Mouse (Mus musculus) E14TG2a.4 (cell line): Measurements from ENCODE around the gene Clic4.

Source experiments
- H3K27me3 ChIP-seq: 2 replicates; pipeline ENCODE4 v1.6.1; 2014; ENCODE audit warnings: low read length, control low read depth; ENCODE audit not compliant: insufficient read depth
- H3K36me3 ChIP-seq: 2 replicates; pipeline ENCODE4 v1.6.1; 2014; ENCODE audit warnings: low read length, control low read depth; ENCODE audit not compliant: insufficient read depth
- H3K4me1 ChIP-seq: replicated peaks from 2 replicates; pipeline ENCODE4 v1.6.1; 2014; ENCODE audit warnings: low read depth, low read length, control low read depth
- H3K4me3 ChIP-seq: replicated peaks from 2 replicates; pipeline ENCODE4 v1.5.1; 2014; ENCODE audit warnings: mild to moderate bottlenecking, low read length
- H3K9me3 ChIP-seq: 2 replicates; pipeline ENCODE4 v1.6.1; 2014; ENCODE audit warnings: low read length, control low read depth
- CTCF ChIP-seq: conservative IDR thresholded peaks from 2 replicates; pipeline ENCODE4 v1.5.1; 2014; ENCODE audit warnings: low read length
- NANOG ChIP-seq: IDR thresholded peaks from 2 replicates; pipeline ENCODE4 v1.6.1; 2014; ENCODE audit warnings: borderline replicate concordance, low read length, mixed read lengths
- POU5F1 ChIP-seq: IDR thresholded peaks from 2 replicates; pipeline ENCODE4 v1.6.1; 2014; ENCODE audit warnings: low read length, borderline replicate concordance

The Clic4 gene

DNA sequence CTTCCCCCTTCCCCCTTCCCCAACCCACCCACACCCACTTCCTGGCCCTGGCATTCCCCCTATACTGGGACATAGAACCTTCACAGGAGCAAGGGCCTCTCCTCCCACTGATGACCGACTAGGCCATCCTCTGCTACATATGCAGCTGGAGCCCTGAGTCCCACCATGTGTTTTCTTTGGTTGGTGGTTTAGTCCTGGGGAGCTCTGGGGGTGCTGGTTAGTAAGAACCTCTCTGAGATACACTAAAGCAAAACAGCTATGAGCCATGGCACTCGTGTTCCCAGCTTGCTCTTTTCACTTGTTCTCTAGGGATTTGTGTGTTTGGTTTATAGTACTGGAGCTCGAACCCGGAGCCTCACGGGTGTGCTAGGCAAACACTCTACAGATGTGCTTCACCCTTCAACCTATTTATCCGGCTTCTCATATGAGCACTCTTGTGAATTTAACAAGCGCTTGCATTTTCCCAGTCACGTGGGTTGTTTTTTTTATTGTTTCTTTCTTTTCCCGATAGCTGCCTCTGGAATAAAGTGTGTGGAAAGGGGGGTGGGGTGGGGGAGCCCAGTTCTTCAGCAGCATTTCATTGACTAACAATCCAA, 14.6 kb downstream of the Clic4 start:
- no peak for TF ChIP-seq CTCF
- no peak for TF ChIP-seq POU5F1
- no peak for TF ChIP-seq NANOG
- no peaks in the 10 kb centered on the region for H3K9me3 ChIP-seq

DNA sequence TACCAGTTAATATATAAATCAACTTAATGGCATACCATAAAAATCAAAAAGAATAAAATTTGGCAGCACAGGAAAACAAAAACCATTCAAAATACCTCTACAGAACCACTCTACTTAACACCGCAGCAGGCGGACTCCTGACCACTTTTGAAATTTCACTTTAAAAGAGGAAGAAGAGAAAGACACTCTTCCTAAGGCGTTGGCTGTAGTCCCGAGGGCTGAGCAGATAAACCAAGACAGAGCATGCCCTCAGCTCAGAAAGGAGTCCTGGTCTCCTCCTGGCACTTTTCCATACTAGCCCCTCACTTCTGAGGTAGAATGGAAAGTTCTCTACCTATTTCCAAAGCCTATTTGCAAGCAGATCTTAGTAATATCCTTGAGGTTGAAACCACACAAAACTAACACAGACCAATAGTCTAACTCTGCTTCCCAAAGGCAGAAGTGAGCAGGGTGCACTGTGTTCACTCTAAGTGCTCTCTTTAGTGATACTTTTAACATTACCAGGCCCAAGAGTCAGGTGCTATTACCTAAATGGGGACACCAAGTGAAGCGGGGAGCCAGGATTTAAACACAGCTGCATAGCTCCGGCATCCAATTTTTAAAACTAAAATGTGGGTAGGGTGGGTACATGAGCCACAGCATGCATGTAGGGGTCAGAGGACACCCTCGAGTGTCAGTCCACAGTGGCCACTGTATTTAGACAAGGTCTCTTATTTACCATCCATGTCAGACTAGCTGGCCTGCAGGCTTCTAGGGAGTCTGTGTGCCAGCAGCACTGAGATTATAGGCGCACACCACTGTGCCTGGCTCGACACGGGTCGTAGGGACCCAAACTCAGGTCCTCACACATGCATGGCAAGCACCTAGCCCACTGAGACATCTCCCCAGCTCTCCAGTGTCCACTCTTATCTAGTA, 15.8 kb downstream of the Clic4 start:
- no peaks in the 10 kb centered on the region for H3K9me3 ChIP-seq
- H3K4me3 ChIP-seq, result no peak overlapping the region
- no peaks in the 10 kb centered on the region for H3K27me3 ChIP-seq
- peaks cover 88% of the 10 kb centered on the region for H3K4me1 ChIP-seq
- no peak for TF ChIP-seq NANOG
- no peak for TF ChIP-seq CTCF
- TF ChIP-seq POU5F1, result no peak
- peaks cover 51% of the 10 kb centered on the region for H3K36me3 ChIP-seq

More for the DNA sequence above, 14.6 kb downstream of the Clic4 start:
- Histone ChIP-seq H3K27me3 (no peaks in the 10 kb centered on the region), H3K4me3 (no peak overlapping the region), H3K4me1 (peaks cover 84% of the 10 kb centered on the region), H3K36me3 (peaks cover 63% of the 10 kb centered on the region)

GRCm38 (mm10) chr4:135254770-135255169, 17.8 kb downstream of the Clic4 start:
- no peak for TF ChIP-seq POU5F1
- no peak for TF ChIP-seq CTCF
- TF ChIP-seq NANOG, result no peak
- peaks cover 91% of the 10 kb centered on the region for H3K4me1 ChIP-seq
- no peak overlapping the region for H3K4me3 ChIP-seq
- H3K9me3 ChIP-seq, result no peaks in the 10 kb centered on the region
- no peaks in the 10 kb centered on the region for H3K27me3 ChIP-seq
- peaks cover 40% of the 10 kb centered on the region for H3K36me3 ChIP-seq

DNA sequence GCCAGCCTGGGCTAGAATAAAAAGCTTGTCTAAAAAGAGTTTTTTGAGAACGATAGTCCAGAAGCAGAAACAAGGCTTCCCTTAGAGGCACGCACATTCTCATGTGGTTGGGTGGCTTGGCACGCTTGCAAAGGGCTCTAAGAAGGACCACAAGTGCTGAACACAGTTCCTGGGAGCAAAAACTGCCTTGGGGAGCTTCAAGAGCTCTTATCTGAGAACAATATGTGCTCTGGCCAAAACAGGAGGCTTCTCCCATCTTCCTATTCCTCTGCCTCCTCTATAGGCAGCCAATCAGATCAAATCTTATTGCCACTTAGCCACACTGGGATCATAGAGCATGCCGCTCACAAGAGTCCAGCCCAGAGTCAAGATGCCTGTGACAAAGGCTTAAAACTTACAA, 18.3 kb downstream of the Clic4 start:
- TF ChIP-seq CTCF (no peak), NANOG (no peak), POU5F1 (no peak)
- Histone ChIP-seq H3K4me3 (no peak overlapping the region), H3K27me3 (no peaks in the 10 kb centered on the region), H3K9me3 (no peaks in the 10 kb centered on the region), H3K36me3 (peaks cover 41% of the 10 kb centered on the region), H3K4me1 (peaks cover 92% of the 10 kb centered on the region)

- Histone ChIP-seq H3K36me3 (peaks cover 40% of the 10 kb centered on the region), H3K4me3 (no peak overlapping the region), H3K4me1 (peaks cover 91% of the 10 kb centered on the region), H3K27me3 (no peaks in the 10 kb centered on the region), H3K9me3 (no peaks in the 10 kb centered on the region)
- no peak for TF ChIP-seq CTCF
- no peak for TF ChIP-seq NANOG
Observed at GRCm38 (mm10) chr4:135253239-135254039, 19.2 kb downstream of the Clic4 start.

DNA sequence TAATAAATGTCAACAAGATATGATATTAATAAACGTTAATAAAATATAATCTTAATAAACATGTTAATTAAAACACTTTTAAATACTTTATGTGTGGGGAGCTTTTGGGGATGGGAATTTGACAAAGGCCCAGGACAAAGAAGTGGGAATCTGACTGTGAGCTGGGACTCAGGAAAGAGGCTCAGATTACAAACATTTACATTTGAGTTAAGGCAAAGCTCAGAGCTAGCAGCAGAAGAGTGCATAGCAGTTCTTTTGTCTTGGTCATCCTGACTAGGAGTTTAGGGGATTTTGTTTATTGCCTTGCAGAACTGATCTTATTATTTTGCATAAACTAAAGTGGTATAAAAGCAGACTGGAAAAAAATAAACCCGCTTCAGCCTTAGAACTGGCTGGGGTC, 20.8 kb downstream of the Clic4 start:
- peaks cover 27% of the 10 kb centered on the region for H3K36me3 ChIP-seq
- H3K27me3 ChIP-seq, result no peaks in the 10 kb centered on the region
- H3K4me3 ChIP-seq, result no peak overlapping the region; the same call in 1 of the 2 replicates
- no peaks in the 10 kb centered on the region for H3K9me3 ChIP-seq
- no peak for TF ChIP-seq POU5F1
- no peak for TF ChIP-seq NANOG
- no peak for TF ChIP-seq CTCF
- peaks cover 94% of the 10 kb centered on the region for H3K4me1 ChIP-seq

- Histone ChIP-seq H3K4me3 (no peak overlapping the region; the same call in 1 of the 2 replicates), H3K9me3 (no peaks in the 10 kb centered on the region), H3K27me3 (no peaks in the 10 kb centered on the region), H3K36me3 (peaks cover 14% of the 10 kb centered on the region), H3K4me1 (peaks cover 94% of the 10 kb centered on the region)
- TF ChIP-seq CTCF (peak; percentile 14; the same call in 1 of the 2 replicates), POU5F1 (no peak)
Observed at GRCm38 (mm10) chr4:135248250-135249018, 24.2 kb downstream of the Clic4 start.
